Mouse (Mus musculus) neural tube, embryonic 15.5 days (tissue): ENCODE data around the gene Emilin1. TPM values are rescaled to one million over a fixed set of nuclear protein-coding genes. Genes with fewer than 3 reads are reported as not detected.

Source experiments
- ATAC-seq: fragments of 200-750 bp; cut with Nextera tagmentation; 2 replicates; pipeline ENCODE4 v1.8.0; 2017; ENCODE audit warnings: mild to moderate bottlenecking, moderate TSS enrichment, moderate library complexity; ENCODE audit not compliant: low FRiP score
- H3K27ac ChIP-seq: fragments of 300-500 bp; sonication (generic); replicated peaks from 2 replicates; pipeline ENCODE4 v1.5.1; 2015; ENCODE audit warnings: mild to moderate bottlenecking, inconsistent platforms
- H3K27me3 ChIP-seq: fragments of 300-500 bp; sonication (generic); replicated peaks from 2 replicates; pipeline ENCODE4 v1.6.1; 2015; ENCODE audit warnings: inconsistent platforms
- H3K36me3 ChIP-seq: fragments of 300-500 bp; sonication (generic); 2 replicates; pipeline ENCODE4 v1.6.1; 2015; ENCODE audit warnings: inconsistent platforms
- H3K4me1 ChIP-seq: fragments of 300-500 bp; sonication (generic); 2 replicates; pipeline ENCODE4 v1.6.1; 2015; ENCODE audit warnings: inconsistent platforms
- H3K4me2 ChIP-seq: fragments of 300-500 bp; sonication (generic); 2 replicates; pipeline ENCODE4 v1.6.1; 2015; ENCODE audit warnings: inconsistent platforms, mild to moderate bottlenecking, moderate library complexity
- H3K4me3 ChIP-seq: fragments of 300-500 bp; sonication (generic); replicated peaks from 2 replicates; pipeline ENCODE4 v1.5.1; 2015; ENCODE audit warnings: mild to moderate bottlenecking, inconsistent platforms
- H3K9ac ChIP-seq: fragments of 300-500 bp; sonication (generic); replicated peaks from 2 replicates; pipeline ENCODE4 v1.6.1; 2015; ENCODE audit warnings: mild to moderate bottlenecking, inconsistent platforms
- H3K9me3 ChIP-seq: fragments of 300-500 bp; sonication (generic); replicated peaks from 2 replicates; pipeline ENCODE4 v1.6.1; 2016; ENCODE audit warnings: inconsistent platforms
- whole genome bisulfite sequencing: fragments of 180-500 bp; shearing (Covaris S2); methylation state at CpG from one replicate; pipeline ENCODE4 v1.1.7; 2015; ENCODE audit warnings: mixed read lengths; 5-methylcytosine and 5-hydroxymethylcytosine counted together
- polyA plus RNA-seq: library from polyadenylated mRNA; unstranded; fragments of >200 nt; fragmentation: Nextera tagmentation; extraction: Ambion mirVana; gene quantifications from 2 replicates; pipeline ENCODE4 v1.2.1, GENCODE M21; 2015

The Emilin1 gene
- polyA plus RNA-seq, 1 experiment from 2014 or later: 24.5 TPM

GRCm38 (mm10) chr5:30908426-30909299 is 4.5 kb upstream of the Emilin1 start:
- peaks cover 48% of the 10 kb centered on the region for H3K4me1 ChIP-seq
- 51% methylated on average over 13 of the region's 13 CpGs for WGBS
- peak overlapping the region; percentile 67 for H3K4me3 ChIP-seq
- peaks cover 17% of the 10 kb centered on the region for H3K36me3 ChIP-seq
- H3K9me3 ChIP-seq: no peaks in the 10 kb centered on the region
- ATAC-seq: no peak
- H3K9ac ChIP-seq: peak overlapping the region; percentile 81
- H3K27me3 ChIP-seq: no peaks in the 10 kb centered on the region
- peak overlapping the region; percentile 91 for H3K27ac ChIP-seq
- peak overlapping the region; percentile 96 for H3K4me2 ChIP-seq

GRCm38 (mm10) chr5:30909300-30909659 is 3.9 kb upstream of the Emilin1 start:
- no peak for ATAC-seq
- no peak overlapping the region for H3K9ac ChIP-seq
- H3K4me3 ChIP-seq: no peak overlapping the region
- peaks cover 48% of the 10 kb centered on the region for H3K4me1 ChIP-seq
- no peaks in the 10 kb centered on the region for H3K9me3 ChIP-seq
- peak overlapping the region; percentile 91 for H3K27ac ChIP-seq
- H3K4me2 ChIP-seq: no peak overlapping the region
- 48% methylated on average over 7 of the region's 7 CpGs for WGBS
- H3K27me3 ChIP-seq: no peaks in the 10 kb centered on the region
- H3K36me3 ChIP-seq: peaks cover 11% of the 10 kb centered on the region

GRCm38 (mm10) chr5:30909863-30910262 is 3.3 kb upstream of the Emilin1 start:
- Histone ChIP-seq H3K4me3 (no peak overlapping the region), H3K27me3 (no peaks in the 10 kb centered on the region), H3K9ac (no peak overlapping the region), H3K36me3 (peaks cover 6% of the 10 kb centered on the region), H3K4me1 (peaks cover 43% of the 10 kb centered on the region), H3K4me2 (no peak overlapping the region), H3K27ac (no peak overlapping the region), H3K9me3 (no peaks in the 10 kb centered on the region)
- 82% methylated on average over 7 of the region's 7 CpGs for WGBS
- no peak for ATAC-seq

GRCm38 (mm10) chr5:30910481-30910880 is 2.7 kb upstream of the Emilin1 start:
- no peak overlapping the region for H3K9ac ChIP-seq
- H3K4me3 ChIP-seq: no peak overlapping the region
- ATAC-seq: no peak
- peaks cover 4% of the 10 kb centered on the region; the same call in 1 of the 2 replicates for H3K36me3 ChIP-seq
- no peaks in the 10 kb centered on the region for H3K27me3 ChIP-seq
- H3K27ac ChIP-seq: no peak overlapping the region
- H3K4me2 ChIP-seq: no peak overlapping the region
- H3K9me3 ChIP-seq: no peaks in the 10 kb centered on the region
- H3K4me1 ChIP-seq: peaks cover 39% of the 10 kb centered on the region

- Histone ChIP-seq H3K27ac (peak overlapping the region; percentile 74), H3K27me3 (no peaks in the 10 kb centered on the region), H3K4me3 (no peak overlapping the region), H3K4me1 (peaks cover 33% of the 10 kb centered on the region), H3K9me3 (no peaks in the 10 kb centered on the region), H3K9ac (no peak overlapping the region), H3K4me2 (no peak overlapping the region), H3K36me3 (no peaks in the 10 kb centered on the region)
- no peak for ATAC-seq
- WGBS: 54% methylated on average over 5 of the region's 5 CpGs
Observed at GRCm38 (mm10) chr5:30912156-30912555, 1.0 kb upstream of the Emilin1 start.

GRCm38 (mm10) chr5:30914101-30914635 is 966 bp downstream of the Emilin1 start:
- H3K4me1 ChIP-seq: peaks cover 22% of the 10 kb centered on the region
- WGBS: 85% methylated on average over 7 of the region's 7 CpGs
- peak overlapping the region; percentile 49 for H3K4me2 ChIP-seq
- H3K27ac ChIP-seq: peak overlapping the region; percentile 74
- H3K9ac ChIP-seq: peak overlapping the region; percentile 36; the same call in 1 of the 2 replicates
- H3K27me3 ChIP-seq: no peaks in the 10 kb centered on the region
- peak overlapping the region; percentile 33 for H3K4me3 ChIP-seq
- no peaks in the 10 kb centered on the region for H3K9me3 ChIP-seq
- H3K36me3 ChIP-seq: no peaks in the 10 kb centered on the region
- ATAC-seq: no peak

GRCm38 (mm10) chr5:30914849-30915248 is 1.6 kb downstream of the Emilin1 start:
- Histone ChIP-seq H3K27me3 (no peaks in the 10 kb centered on the region), H3K4me2 (peak overlapping the region; percentile 49), H3K9ac (no peak overlapping the region), H3K36me3 (no peaks in the 10 kb centered on the region), H3K27ac (no peak overlapping the region), H3K9me3 (no peaks in the 10 kb centered on the region), H3K4me1 (peaks cover 22% of the 10 kb centered on the region), H3K4me3 (peak overlapping the region; percentile 33)
- ATAC-seq: no peak
- 81% methylated on average over 6 of the region's 6 CpGs for WGBS

GRCm38 (mm10) chr5:30915456-30915855 is 2.3 kb downstream of the Emilin1 start:
- H3K4me3 ChIP-seq: peak overlapping the region; percentile 33
- H3K9ac ChIP-seq: no peak overlapping the region
- peak overlapping the region; percentile 49 for H3K4me2 ChIP-seq
- no peaks in the 10 kb centered on the region for H3K9me3 ChIP-seq
- WGBS: 68% methylated on average over 9 of the region's 9 CpGs
- H3K4me1 ChIP-seq: peaks cover 28% of the 10 kb centered on the region
- no peaks in the 10 kb centered on the region for H3K27me3 ChIP-seq
- H3K36me3 ChIP-seq: no peaks in the 10 kb centered on the region
- ATAC-seq: peak; percentile 15
- H3K27ac ChIP-seq: peak overlapping the region; percentile 52; the same call in 1 of the 2 replicates

- WGBS: 1% methylated on average over 7 of the region's 7 CpGs
Observed at GRCm38 (mm10) chr5:30915974-30916433, 2.8 kb downstream of the Emilin1 start.

GRCm38 (mm10) chr5:30916841-30917240 is 3.6 kb downstream of the Emilin1 start:
- no peaks in the 10 kb centered on the region for H3K27me3 ChIP-seq
- 98% methylated on average over 9 of the region's 9 CpGs for WGBS
- H3K36me3 ChIP-seq: no peaks in the 10 kb centered on the region
- no peak overlapping the region for H3K4me2 ChIP-seq
- no peaks in the 10 kb centered on the region for H3K9me3 ChIP-seq
- peaks cover 41% of the 10 kb centered on the region for H3K4me1 ChIP-seq
- H3K4me3 ChIP-seq: no peak overlapping the region
- no peak overlapping the region for H3K9ac ChIP-seq
- H3K27ac ChIP-seq: no peak overlapping the region
- ATAC-seq: no peak

More at GRCm38 (mm10) chr5:30915974-30916433, 2.8 kb downstream of the Emilin1 start:
- H3K4me1 ChIP-seq: peaks cover 33% of the 10 kb centered on the region
- H3K9ac ChIP-seq: no peak overlapping the region
- peak; percentile 80 for ATAC-seq
- no peaks in the 10 kb centered on the region for H3K27me3 ChIP-seq
- no peaks in the 10 kb centered on the region for H3K36me3 ChIP-seq
- H3K27ac ChIP-seq: peak overlapping the region; percentile 64
- no peaks in the 10 kb centered on the region for H3K9me3 ChIP-seq
- H3K4me2 ChIP-seq: peak overlapping the region; percentile 49
- peak overlapping the region; percentile 33; the same call in 1 of the 2 replicates for H3K4me3 ChIP-seq

GRCm38 (mm10) chr5:30917348-30917747 is 4.1 kb downstream of the Emilin1 start:
- Histone ChIP-seq H3K27me3 (no peaks in the 10 kb centered on the region), H3K9me3 (no peaks in the 10 kb centered on the region), H3K4me2 (no peak overlapping the region), H3K27ac (no peak overlapping the region), H3K9ac (no peak overlapping the region), H3K36me3 (no peaks in the 10 kb centered on the region), H3K4me1 (peaks cover 44% of the 10 kb centered on the region), H3K4me3 (no peak overlapping the region)
- WGBS: 90% methylated on average over 11 of the region's 11 CpGs
- ATAC-seq: no peak
